Mouse (Mus musculus): ENCODE data around the gene Zmym2. TPM values are rescaled to one million over a fixed set of nuclear protein-coding genes. Genes with fewer than 3 reads are reported as not detected.

Zmym2 gene
- polyA plus RNA-seq, 1 experiment from 2014 or later, result 43.0 TPM

GRCm38 (mm10) chr14:56963969-56964734 lies 77.7 kb downstream of the Zmym2 start:
- WGBS, result 63% methylated on average over 2 of the region's 2 CpGs
- ATAC-seq (ENCODE audit: low read depth), result peak; percentile 23; the same call in 1 of the 2 replicates

GRCm38 (mm10) chr14:56969653-56970052 lies 83.2 kb downstream of the Zmym2 start:
- H3K4me3 ChIP-seq (ENCODE audit: low read length), result no peak overlapping the region
- H3K36me3 ChIP-seq (ENCODE audit: control insufficient read depth, insufficient read depth, low read length), result no peaks in the 10 kb centered on the region
- no peak overlapping the region for H3K27ac ChIP-seq (ENCODE audit: low read length)
- H3K27me3 ChIP-seq (ENCODE audit: control insufficient read depth, insufficient read depth, low read depth, low read length), result no peaks in the 10 kb centered on the region
- WGBS, result 74% methylated on average over 8 of the region's 8 CpGs
- H3K9me3 ChIP-seq (ENCODE audit: control insufficient read depth, low read length), result no peaks in the 10 kb centered on the region
- ATAC-seq (ENCODE audit: low read depth), result no peak
- no peak overlapping the region for H3K9ac ChIP-seq (ENCODE audit: low read length)
- H3K4me1 ChIP-seq (replicated peaks; ENCODE audit: control insufficient read depth, insufficient read depth, low read length), result no peaks in the 10 kb centered on the region
- H3K4me2 ChIP-seq (ENCODE audit: low read depth, low read length), result no peak overlapping the region

More at GRCm38 (mm10) chr14:56963969-56964734, 77.7 kb downstream of the Zmym2 start:
- Histone ChIP-seq H3K36me3 (ENCODE audit: control insufficient read depth, insufficient read depth, low read length) (peaks cover 6% of the 10 kb centered on the region; the same call in 1 of the 2 replicates), H3K4me2 (ENCODE audit: low read depth, low read length) (no peak overlapping the region), H3K27ac (ENCODE audit: low read length) (no peak overlapping the region), H3K4me3 (ENCODE audit: low read length) (no peak overlapping the region), H3K9ac (ENCODE audit: low read length) (no peak overlapping the region), H3K4me1 (replicated peaks; ENCODE audit: control insufficient read depth, insufficient read depth, low read length) (no peaks in the 10 kb centered on the region), H3K27me3 (ENCODE audit: control insufficient read depth, insufficient read depth, low read depth, low read length) (no peaks in the 10 kb centered on the region), H3K9me3 (ENCODE audit: control insufficient read depth, low read length) (no peaks in the 10 kb centered on the region)

GRCm38 (mm10) chr14:56970160-56970559 lies 83.7 kb downstream of the Zmym2 start:
- Histone ChIP-seq H3K36me3 (ENCODE audit: control insufficient read depth, insufficient read depth, low read length) (no peaks in the 10 kb centered on the region), H3K9ac (ENCODE audit: low read length) (no peak overlapping the region), H3K4me3 (ENCODE audit: low read length) (no peak overlapping the region), H3K27me3 (ENCODE audit: control insufficient read depth, insufficient read depth, low read depth, low read length) (no peaks in the 10 kb centered on the region), H3K9me3 (ENCODE audit: control insufficient read depth, low read length) (no peaks in the 10 kb centered on the region), H3K4me2 (ENCODE audit: low read depth, low read length) (no peak overlapping the region), H3K4me1 (replicated peaks; ENCODE audit: control insufficient read depth, insufficient read depth, low read length) (no peaks in the 10 kb centered on the region), H3K27ac (ENCODE audit: low read length) (no peak overlapping the region)
- WGBS, result 71% methylated on average over 11 of the region's 11 CpGs
- ATAC-seq (ENCODE audit: low read depth), result no peak

- Histone ChIP-seq H3K9ac (ENCODE audit: low read length) (no peak overlapping the region), H3K27ac (ENCODE audit: low read length) (no peak overlapping the region), H3K4me3 (ENCODE audit: low read length) (no peak overlapping the region), H3K9me3 (ENCODE audit: control insufficient read depth, low read length) (no peaks in the 10 kb centered on the region), H3K4me1 (replicated peaks; ENCODE audit: control insufficient read depth, insufficient read depth, low read length) (no peaks in the 10 kb centered on the region), H3K36me3 (ENCODE audit: control insufficient read depth, insufficient read depth, low read length) (no peaks in the 10 kb centered on the region), H3K27me3 (ENCODE audit: control insufficient read depth, insufficient read depth, low read depth, low read length) (no peaks in the 10 kb centered on the region), H3K4me2 (ENCODE audit: low read depth, low read length) (no peak overlapping the region)
- 50% methylated on average over 8 of the region's 8 CpGs for WGBS
- ATAC-seq (ENCODE audit: low read depth), result no peak
Measured at GRCm38 (mm10) chr14:56978045-56978655, 91.7 kb downstream of the Zmym2 start.

GRCm38 (mm10) chr14:56988621-56989020 lies 102.2 kb downstream of the Zmym2 start:
- Histone ChIP-seq H3K4me2 (ENCODE audit: low read depth, low read length) (no peak overlapping the region), H3K4me1 (replicated peaks; ENCODE audit: control insufficient read depth, insufficient read depth, low read length) (no peaks in the 10 kb centered on the region), H3K9me3 (ENCODE audit: control insufficient read depth, low read length) (no peaks in the 10 kb centered on the region), H3K27ac (ENCODE audit: low read length) (no peak overlapping the region), H3K9ac (ENCODE audit: low read length) (no peak overlapping the region), H3K36me3 (ENCODE audit: control insufficient read depth, insufficient read depth, low read length) (no peaks in the 10 kb centered on the region), H3K4me3 (ENCODE audit: low read length) (no peak overlapping the region), H3K27me3 (ENCODE audit: control insufficient read depth, insufficient read depth, low read depth, low read length) (no peaks in the 10 kb centered on the region)
- 64% methylated on average over 4 of the region's 4 CpGs for WGBS
- ATAC-seq (ENCODE audit: low read depth), result no peak

Other genes starting within 250 kb of the Zmym2 start
- gene Mphosph8, start 218.4 kb upstream of the Zmym2 start, polyA plus RNA-seq (2015; fragmentation: Nextera tagmentation; extraction: Ambion mirVana), result 18.6 and 26.1 TPM in 2 replicates
- 19.1 and 19.2 TPM in 2 replicates for gene Pspc1, start 108.3 kb upstream of the Zmym2 start, polyA plus RNA-seq (2015; fragmentation: Nextera tagmentation; extraction: Ambion mirVana)
- gene Zmym5, start 74.9 kb upstream of the Zmym2 start, polyA plus RNA-seq (2015; fragmentation: Nextera tagmentation; extraction: Ambion mirVana), result 27.3 and 31.1 TPM in 2 replicates
- gene Gja3, start 171.4 kb downstream of the Zmym2 start, polyA plus RNA-seq (2015; fragmentation: Nextera tagmentation; extraction: Ambion mirVana), result 6.0 and 7.5 TPM in 2 replicates
- 1.3 and 1.8 TPM in 2 replicates for gene Gjb2, start 218.0 kb downstream of the Zmym2 start, polyA plus RNA-seq (2015; fragmentation: Nextera tagmentation; extraction: Ambion mirVana)
- not detected in 2 replicates for gene Gm4491, start 229.2 kb downstream of the Zmym2 start, polyA plus RNA-seq (2015; fragmentation: Nextera tagmentation; extraction: Ambion mirVana)
- 0.16 and 0.39 TPM in 2 replicates for gene Gjb6, start 247.0 kb downstream of the Zmym2 start, polyA plus RNA-seq (2015; fragmentation: Nextera tagmentation; extraction: Ambion mirVana)